Mouse (Mus musculus): ENCODE measurements around the gene Ncor2. TPM values are rescaled to one million over a fixed set of nuclear protein-coding genes. Genes with fewer than 3 reads are reported as not detected.

The Ncor2 gene
- polyA plus RNA-seq, 1 experiment from 2014 or later = 17.2 TPM

- WGBS = 30% methylated on average over 6 of the region's 6 CpGs
- H3K4me3 ChIP-seq (ENCODE audit: low read depth, low read length) = no peak overlapping the region
- H3K36me3 ChIP-seq (ENCODE audit: control insufficient read depth, insufficient read depth, low read length) = no peaks in the 10 kb centered on the region
- no peak for DNase-seq (ENCODE audit: low spot score)
- peaks cover 11% of the 10 kb centered on the region for H3K4me1 ChIP-seq (replicated peaks; ENCODE audit: control insufficient read depth, insufficient read depth, low read length)
- peaks cover 3% of the 10 kb centered on the region; the same call in 1 of the 2 replicates for H3K27me3 ChIP-seq (replicated peaks; ENCODE audit: control insufficient read depth, insufficient read depth, low read length)
- ATAC-seq (replicated peaks; ENCODE audit: low FRiP score) = no peak
- H3K9me3 ChIP-seq (ENCODE audit: control insufficient read depth, low read length) = peaks cover 5% of the 10 kb centered on the region; the same call in 1 of the 2 replicates
- H3K4me2 ChIP-seq = no peak overlapping the region
- no peak overlapping the region for H3K9ac ChIP-seq (ENCODE audit: low read depth, low read length)
- peak overlapping the region; percentile 38; the same call in 1 of the 2 replicates for H3K27ac ChIP-seq (ENCODE audit: low read depth, low read length)
Observed at GRCm38 (mm10) chr5:125184826-125185225, 5.8 kb upstream of the Ncor2 start.

- Histone ChIP-seq H3K9ac (ENCODE audit: low read depth, low read length) (no peak overlapping the region), H3K4me2 (no peak overlapping the region)
Observed at GRCm38 (mm10) chr5:125183321-125184003, 4.4 kb upstream of the Ncor2 start.

GRCm38 (mm10) chr5:125180630-125181263 is 1.7 kb upstream of the Ncor2 start:
- H3K4me2 ChIP-seq = no peak overlapping the region
- no peak overlapping the region for H3K9ac ChIP-seq (ENCODE audit: low read depth, low read length)
- ATAC-seq (replicated peaks; ENCODE audit: low FRiP score) (no peak), DNase-seq (ENCODE audit: low spot score) (no peak)
- H3K27ac ChIP-seq (ENCODE audit: low read depth, low read length) = peak overlapping the region; percentile 25; the same call in 1 of the 2 replicates
- peaks cover 3% of the 10 kb centered on the region; the same call in 1 of the 2 replicates for H3K27me3 ChIP-seq (replicated peaks; ENCODE audit: control insufficient read depth, insufficient read depth, low read length)
- peaks cover 27% of the 10 kb centered on the region for H3K4me1 ChIP-seq (replicated peaks; ENCODE audit: control insufficient read depth, insufficient read depth, low read length)
- no peak overlapping the region for H3K4me3 ChIP-seq (ENCODE audit: low read depth, low read length)
- no peaks in the 10 kb centered on the region for H3K36me3 ChIP-seq (ENCODE audit: control insufficient read depth, insufficient read depth, low read length)
- no peaks in the 10 kb centered on the region for H3K9me3 ChIP-seq (ENCODE audit: control insufficient read depth, low read length)
- 79% methylated on average over 6 of the region's 6 CpGs for WGBS

More at GRCm38 (mm10) chr5:125183321-125184003, 4.4 kb upstream of the Ncor2 start:
- DNase-seq (ENCODE audit: low spot score) (no peak), ATAC-seq (replicated peaks; ENCODE audit: low FRiP score) (no peak)
- H3K4me3 ChIP-seq (ENCODE audit: low read depth, low read length) = no peak overlapping the region
- H3K36me3 ChIP-seq (ENCODE audit: control insufficient read depth, insufficient read depth, low read length) = no peaks in the 10 kb centered on the region
- peaks cover 13% of the 10 kb centered on the region for H3K4me1 ChIP-seq (replicated peaks; ENCODE audit: control insufficient read depth, insufficient read depth, low read length)
- peaks cover 3% of the 10 kb centered on the region; the same call in 1 of the 2 replicates for H3K27me3 ChIP-seq (replicated peaks; ENCODE audit: control insufficient read depth, insufficient read depth, low read length)
- H3K27ac ChIP-seq (ENCODE audit: low read depth, low read length) = no peak overlapping the region
- 17% methylated on average over 23 of the region's 23 CpGs for WGBS
- H3K9me3 ChIP-seq (ENCODE audit: control insufficient read depth, low read length) = peaks cover 5% of the 10 kb centered on the region; the same call in 1 of the 2 replicates

- H3K27ac ChIP-seq (ENCODE audit: low read depth, low read length) = peak overlapping the region; percentile 54; the same call in 1 of the 2 replicates
- peak overlapping the region; percentile 99 for H3K4me2 ChIP-seq
- DNase-seq (ENCODE audit: low spot score) (peak; percentile 55), ATAC-seq (replicated peaks; ENCODE audit: low FRiP score) (peak; percentile 17; the same call in 1 of the 2 replicates)
- H3K9ac ChIP-seq (ENCODE audit: low read depth, low read length) = peak overlapping the region; percentile 59
- no peaks in the 10 kb centered on the region for H3K9me3 ChIP-seq (ENCODE audit: control insufficient read depth, low read length)
- whole genome bisulfite sequencing = 3% methylated on average over 23 of the region's 25 CpGs
- peaks cover 32% of the 10 kb centered on the region for H3K4me1 ChIP-seq (replicated peaks; ENCODE audit: control insufficient read depth, insufficient read depth, low read length)
- no peaks in the 10 kb centered on the region for H3K36me3 ChIP-seq (ENCODE audit: control insufficient read depth, insufficient read depth, low read length)
- peaks cover 3% of the 10 kb centered on the region; the same call in 1 of the 2 replicates for H3K27me3 ChIP-seq (replicated peaks; ENCODE audit: control insufficient read depth, insufficient read depth, low read length)
- H3K4me3 ChIP-seq (ENCODE audit: low read depth, low read length) = peak overlapping the region; percentile 89
Observed at GRCm38 (mm10) chr5:125179735-125180629, 963 bp upstream of the Ncor2 start.

- H3K4me1 ChIP-seq (replicated peaks; ENCODE audit: control insufficient read depth, insufficient read depth, low read length) = peaks cover 33% of the 10 kb centered on the region
Observed at GRCm38 (mm10) chr5:125178171-125179006, 630 bp downstream of the Ncor2 start.

GRCm38 (mm10) chr5:125177481-125178134 is 1.4 kb downstream of the Ncor2 start:
- Histone ChIP-seq H3K4me3 (ENCODE audit: low read depth, low read length) (peak overlapping the region; percentile 89), H3K27ac (ENCODE audit: low read depth, low read length) (peak overlapping the region; percentile 88), H3K9me3 (ENCODE audit: control insufficient read depth, low read length) (no peaks in the 10 kb centered on the region), H3K4me1 (replicated peaks; ENCODE audit: control insufficient read depth, insufficient read depth, low read length) (peaks cover 40% of the 10 kb centered on the region), H3K9ac (ENCODE audit: low read depth, low read length) (peak overlapping the region; percentile 86), H3K4me2 (peak overlapping the region; percentile 99), H3K36me3 (ENCODE audit: control insufficient read depth, insufficient read depth, low read length) (no peaks in the 10 kb centered on the region), H3K27me3 (replicated peaks; ENCODE audit: control insufficient read depth, insufficient read depth, low read length) (no peaks in the 10 kb centered on the region)
- peak; percentile 85 for DNase-seq (ENCODE audit: low spot score)
- ATAC-seq (replicated peaks; ENCODE audit: low FRiP score) = peak; percentile 50
- WGBS = 2% methylated on average over 44 of the region's 44 CpGs

More at GRCm38 (mm10) chr5:125178171-125179006, 630 bp downstream of the Ncor2 start:
- Histone ChIP-seq H3K9ac (ENCODE audit: low read depth, low read length) (peak overlapping the region; percentile 86), H3K9me3 (ENCODE audit: control insufficient read depth, low read length) (no peaks in the 10 kb centered on the region), H3K27ac (ENCODE audit: low read depth, low read length) (peak overlapping the region; percentile 88), H3K4me3 (ENCODE audit: low read depth, low read length) (peak overlapping the region; percentile 89), H3K27me3 (replicated peaks; ENCODE audit: control insufficient read depth, insufficient read depth, low read length) (no peaks in the 10 kb centered on the region), H3K4me2 (peak overlapping the region; percentile 99), H3K36me3 (ENCODE audit: control insufficient read depth, insufficient read depth, low read length) (no peaks in the 10 kb centered on the region)
- ATAC-seq (replicated peaks; ENCODE audit: low FRiP score) (peak; percentile 50), DNase-seq (ENCODE audit: low spot score) (peak; percentile 79)
- under 1% methylated on average over 60 of the region's 60 CpGs for WGBS

- no peak overlapping the region for H3K27ac ChIP-seq (ENCODE audit: low read depth, low read length)
- peak overlapping the region; percentile 99 for H3K4me2 ChIP-seq
- peaks cover 46% of the 10 kb centered on the region for H3K4me1 ChIP-seq (replicated peaks; ENCODE audit: control insufficient read depth, insufficient read depth, low read length)
- no peaks in the 10 kb centered on the region for H3K9me3 ChIP-seq (ENCODE audit: control insufficient read depth, low read length)
- DNase-seq (ENCODE audit: low spot score) (no peak), ATAC-seq (replicated peaks; ENCODE audit: low FRiP score) (no peak)
- peak overlapping the region; percentile 89 for H3K4me3 ChIP-seq (ENCODE audit: low read depth, low read length)
- 42% methylated on average over 12 of the region's 12 CpGs for WGBS
- H3K36me3 ChIP-seq (ENCODE audit: control insufficient read depth, insufficient read depth, low read length) = no peaks in the 10 kb centered on the region
- no peak overlapping the region for H3K9ac ChIP-seq (ENCODE audit: low read depth, low read length)
- H3K27me3 ChIP-seq (replicated peaks; ENCODE audit: control insufficient read depth, insufficient read depth, low read length) = no peaks in the 10 kb centered on the region
Observed at GRCm38 (mm10) chr5:125176864-125177263, 2.2 kb downstream of the Ncor2 start.
